20 mouse cellular contexts compared by ENCODE assay signal in genomic region chr14:78159567-78159966, GRCm38 (mm10).
"Had no signal": no experiment of that assay in that cellular context is flagged by ENCODE, and none has a peak within 500 bp of the region (broad histone marks: within the 10 kb centered on the region; RNA-seq: fewer than 3 reads in every experiment).

No protein-coding gene starts in this region.

- ATAC-seq: liver, postnatal 0 days; midbrain, embryonic 16.5 days had no signal

- H3K4me1 ChIP-seq: kidney, embryonic 15.5 days; midbrain, embryonic 12.5 days; neural tube, embryonic 13.5 days; stomach, embryonic 15.5 days had no signal

- H3K4me2 ChIP-seq: kidney, embryonic 15.5 days; lung, embryonic 14.5 days; midbrain, embryonic 12.5 days; neural tube, embryonic 13.5 days; stomach, embryonic 15.5 days had no signal

- H3K27me3 ChIP-seq: kidney, embryonic 15.5 days; midbrain, embryonic 12.5 days; neural tube, embryonic 13.5 days; stomach, embryonic 15.5 days had no signal

- DNase-seq: kidney, adult 2 months; kidney, postnatal 14 days; kidney, postnatal 4 days; layer of hippocampus, adult 9-11 months; liver, postnatal 0 days; lung, embryonic 14.5 days; lung, postnatal 10 days; lung, postnatal 4 days; retina, postnatal 1 day; right cerebral cortex, postnatal 25 days; spleen, adult 18-20 months; thymus, postnatal 36 days had no signal

- H3K27ac ChIP-seq: kidney, embryonic 15.5 days; left cerebral cortex, adult 2 months; liver, embryonic 14.5 days; midbrain, embryonic 12.5 days; neural tube, embryonic 13.5 days; stomach, embryonic 15.5 days had no signal

- H3K9ac ChIP-seq: kidney, embryonic 15.5 days; liver, embryonic 14.5 days; liver, postnatal 0 days; lung, embryonic 14.5 days; midbrain, embryonic 12.5 days; neural tube, embryonic 13.5 days; stomach, embryonic 15.5 days had no signal

- H3K36me3 ChIP-seq: kidney, embryonic 15.5 days; midbrain, embryonic 12.5 days; neural tube, embryonic 13.5 days; stomach, embryonic 15.5 days had no signal

- H3K4me3 ChIP-seq: kidney, embryonic 15.5 days; left cerebral cortex, adult 2 months; midbrain, embryonic 12.5 days; myocyte; neural tube, embryonic 13.5 days; stomach, embryonic 15.5 days had no signal

- H3K9me3 ChIP-seq: kidney, embryonic 15.5 days; midbrain, embryonic 12.5 days; neural tube, embryonic 13.5 days; stomach, embryonic 15.5 days had no signal
